Mouse (Mus musculus): Measurements from ENCODE around the gene Gm49416. TPM values are rescaled to one million over a fixed set of nuclear protein-coding genes. Genes with fewer than 3 reads are reported as not detected.
A peak's percentile ranks its signal among the peaks of the same experiment; 100 is the strongest.

Gene Gm49416
- polyA plus RNA-seq, 1 experiment from 2014 or later: not detected

GRCm38 (mm10) chr19:8848356-8848755 is 40.4 kb upstream of the Gm49416 start:
- H3K4me1 ChIP-seq (ENCODE audit: control insufficient read depth in 2 of 2, insufficient read depth in 2 of 2, low read length in 2 of 2): peaks cover 9 to 10% of the 10 kb centered on the region in 2 experiments
- H3K36me3 ChIP-seq (ENCODE audit: control insufficient read depth, insufficient read depth, low read length): peaks cover 39% of the 10 kb centered on the region
- H3K9me3 ChIP-seq (ENCODE audit: control insufficient read depth, low read length): no peaks in the 10 kb centered on the region
- no peak overlapping the region for H3K4me2 ChIP-seq (ENCODE audit: low read length)
- no peak overlapping the region for H3K9ac ChIP-seq (ENCODE audit: low read length)
- WGBS: 81% methylated on average over 5 of the region's 5 CpGs
- no peaks in the 10 kb centered on the region for H3K27me3 ChIP-seq (ENCODE audit: control insufficient read depth, insufficient read depth, low read length)
- no peak overlapping the region for H3K4me3 ChIP-seq (ENCODE audit: control insufficient read depth in 1 of 2, insufficient read depth in 1 of 2, low read depth in 1 of 2, low read length in 2 of 2)
- no peak overlapping the region for H3K27ac ChIP-seq (replicated peaks in 1 of 2; ENCODE audit: control insufficient read depth in 1 of 2, insufficient read depth in 1 of 2, low read depth in 2 of 2, low read length in 2 of 2)
- no peak for ATAC-seq (ENCODE audit: insufficient number of reproducible peaks, insufficient read depth, low FRiP score, low read depth)

DNA sequence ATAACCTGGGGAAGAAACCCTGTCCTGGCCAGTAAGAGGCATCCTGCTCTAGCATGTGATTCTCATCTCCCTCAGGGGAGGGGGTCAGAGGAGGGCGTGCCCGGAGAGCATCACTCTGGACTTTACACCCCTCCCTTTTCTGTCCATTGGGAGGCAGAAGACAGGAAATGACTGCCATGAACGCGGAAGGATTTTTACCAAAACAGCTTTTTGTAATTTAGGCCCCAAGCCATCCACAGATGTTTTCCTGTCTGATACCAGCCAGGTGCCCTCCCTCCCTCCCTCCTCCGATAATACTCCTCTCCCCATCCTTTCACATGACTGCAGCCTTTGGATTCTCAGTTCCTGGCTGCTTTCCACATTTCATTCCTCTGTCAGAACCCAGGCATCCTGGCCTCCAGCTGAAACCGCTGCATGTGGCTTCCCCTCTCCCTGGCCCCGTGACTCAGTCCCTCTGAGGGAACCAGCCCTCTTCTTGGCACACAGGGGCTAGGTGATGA is 38.3 kb upstream of the Gm49416 start, which contains the start of gene Lrrn4cl:
Gene Lrrn4cl (plus strand): TSS at position 367 of the 500 bp plus-strand sequence.
- peaks cover 9 to 10% of the 10 kb centered on the region in 2 experiments for H3K4me1 ChIP-seq (ENCODE audit: control insufficient read depth in 2 of 2, insufficient read depth in 2 of 2, low read length in 2 of 2)
- peaks cover 33% of the 10 kb centered on the region for H3K36me3 ChIP-seq (ENCODE audit: control insufficient read depth, insufficient read depth, low read length)
- H3K9me3 ChIP-seq (ENCODE audit: control insufficient read depth, low read length): no peaks in the 10 kb centered on the region
- no peaks in the 10 kb centered on the region for H3K27me3 ChIP-seq (ENCODE audit: control insufficient read depth, insufficient read depth, low read length)
- WGBS: 18% methylated on average over 7 of the region's 7 CpGs
- H3K4me3 ChIP-seq (ENCODE audit: control insufficient read depth in 1 of 2, insufficient read depth in 1 of 2, low read depth in 1 of 2, low read length in 2 of 2): no peak within 1 kb of the TSS
- H3K27ac ChIP-seq (replicated peaks in 1 of 2; ENCODE audit: control insufficient read depth in 1 of 2, insufficient read depth in 1 of 2, low read depth in 2 of 2, low read length in 2 of 2): peak within 1 kb of the TSS; percentile 8 to 58; a peak in 2 of 4 replicates
- peak; percentile 57; the same call in 1 of the 2 replicates for ATAC-seq (ENCODE audit: insufficient number of reproducible peaks, insufficient read depth, low FRiP score, low read depth)
- peak within 1 kb of the TSS; percentile 58 for H3K9ac ChIP-seq (ENCODE audit: low read length)
- H3K4me2 ChIP-seq (ENCODE audit: low read length): peak within 1 kb of the TSS; percentile 30

- H3K36me3 ChIP-seq (ENCODE audit: control insufficient read depth, insufficient read depth, low read length): peaks cover 21% of the 10 kb centered on the region
- no peak overlapping the region for H3K4me2 ChIP-seq (ENCODE audit: low read length)
- H3K9ac ChIP-seq (ENCODE audit: low read length): no peak overlapping the region
- no peak overlapping the region for H3K27ac ChIP-seq (replicated peaks in 1 of 2; ENCODE audit: control insufficient read depth in 1 of 2, insufficient read depth in 1 of 2, low read depth in 2 of 2, low read length in 2 of 2)
- H3K9me3 ChIP-seq (ENCODE audit: control insufficient read depth, low read length): no peaks in the 10 kb centered on the region
- H3K27me3 ChIP-seq (ENCODE audit: control insufficient read depth, insufficient read depth, low read length): no peaks in the 10 kb centered on the region
- no peak overlapping the region for H3K4me3 ChIP-seq (ENCODE audit: control insufficient read depth in 1 of 2, insufficient read depth in 1 of 2, low read depth in 1 of 2, low read length in 2 of 2)
- ATAC-seq (ENCODE audit: insufficient number of reproducible peaks, insufficient read depth, low FRiP score, low read depth): no peak
- H3K4me1 ChIP-seq (ENCODE audit: control insufficient read depth in 2 of 2, insufficient read depth in 2 of 2, low read length in 2 of 2): peaks cover 9 to 10% of the 10 kb centered on the region in 2 experiments
- 50% methylated on average over 7 of the region's 7 CpGs for WGBS
Observed at GRCm38 (mm10) chr19:8851639-8852038, 37.1 kb upstream of the Gm49416 start.

GRCm38 (mm10) chr19:8852236-8852928 is 36.3 kb upstream of the Gm49416 start:
- WGBS: 52% methylated on average over 10 of the region's 10 CpGs
- Histone ChIP-seq H3K27ac (replicated peaks in 1 of 2; ENCODE audit: control insufficient read depth in 1 of 2, insufficient read depth in 1 of 2, low read depth in 2 of 2, low read length in 2 of 2) (no peak overlapping the region), H3K27me3 (ENCODE audit: control insufficient read depth, insufficient read depth, low read length) (no peaks in the 10 kb centered on the region)

DNA sequence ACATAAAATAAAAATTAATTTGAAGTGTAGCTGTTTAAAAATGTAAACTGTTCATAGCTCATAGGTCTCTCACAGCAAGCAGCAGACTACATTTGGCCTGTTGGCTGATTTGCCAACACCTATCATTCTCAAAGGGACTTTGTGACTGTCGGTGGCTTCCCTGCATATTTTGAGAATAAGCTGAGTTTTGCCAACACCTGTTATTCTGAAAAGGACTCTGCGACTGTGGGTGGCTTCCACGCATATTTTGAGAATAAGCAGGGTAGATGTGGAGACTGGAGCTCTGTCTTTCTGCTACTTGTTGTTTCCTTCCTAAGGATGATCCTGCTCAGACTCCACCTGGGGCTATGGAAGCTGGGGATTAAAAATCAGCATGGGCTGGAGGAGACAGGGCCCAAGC is 35.6 kb upstream of the Gm49416 start:
- no peak overlapping the region for H3K4me2 ChIP-seq (ENCODE audit: low read length)
- H3K9me3 ChIP-seq (ENCODE audit: control insufficient read depth, low read length): no peaks in the 10 kb centered on the region
- peaks cover 9 to 10% of the 10 kb centered on the region in 2 experiments for H3K4me1 ChIP-seq (ENCODE audit: control insufficient read depth in 2 of 2, insufficient read depth in 2 of 2, low read length in 2 of 2)
- 83% methylated on average over 3 of the region's 3 CpGs for WGBS
- H3K4me3 ChIP-seq (ENCODE audit: control insufficient read depth in 1 of 2, insufficient read depth in 1 of 2, low read depth in 1 of 2, low read length in 2 of 2): no peak overlapping the region
- no peak overlapping the region for H3K9ac ChIP-seq (ENCODE audit: low read length)
- H3K27me3 ChIP-seq (ENCODE audit: control insufficient read depth, insufficient read depth, low read length): no peaks in the 10 kb centered on the region
- H3K27ac ChIP-seq (replicated peaks in 1 of 2; ENCODE audit: control insufficient read depth in 1 of 2, insufficient read depth in 1 of 2, low read depth in 2 of 2, low read length in 2 of 2): no peak overlapping the region
- ATAC-seq (ENCODE audit: insufficient number of reproducible peaks, insufficient read depth, low FRiP score, low read depth): no peak
- H3K36me3 ChIP-seq (ENCODE audit: control insufficient read depth, insufficient read depth, low read length): peaks cover 6% of the 10 kb centered on the region

More at GRCm38 (mm10) chr19:8852236-8852928, 36.3 kb upstream of the Gm49416 start:
- Histone ChIP-seq H3K4me2 (ENCODE audit: low read length) (no peak overlapping the region), H3K9ac (ENCODE audit: low read length) (no peak overlapping the region), H3K4me1 (ENCODE audit: control insufficient read depth in 2 of 2, insufficient read depth in 2 of 2, low read length in 2 of 2) (peaks cover 9 to 10% of the 10 kb centered on the region in 2 experiments), H3K9me3 (ENCODE audit: control insufficient read depth, low read length) (no peaks in the 10 kb centered on the region), H3K4me3 (ENCODE audit: control insufficient read depth in 1 of 2, insufficient read depth in 1 of 2, low read depth in 1 of 2, low read length in 2 of 2) (no peak overlapping the region), H3K36me3 (ENCODE audit: control insufficient read depth, insufficient read depth, low read length) (peaks cover 13% of the 10 kb centered on the region)
- no peak for ATAC-seq (ENCODE audit: insufficient number of reproducible peaks, insufficient read depth, low FRiP score, low read depth)

DNA sequence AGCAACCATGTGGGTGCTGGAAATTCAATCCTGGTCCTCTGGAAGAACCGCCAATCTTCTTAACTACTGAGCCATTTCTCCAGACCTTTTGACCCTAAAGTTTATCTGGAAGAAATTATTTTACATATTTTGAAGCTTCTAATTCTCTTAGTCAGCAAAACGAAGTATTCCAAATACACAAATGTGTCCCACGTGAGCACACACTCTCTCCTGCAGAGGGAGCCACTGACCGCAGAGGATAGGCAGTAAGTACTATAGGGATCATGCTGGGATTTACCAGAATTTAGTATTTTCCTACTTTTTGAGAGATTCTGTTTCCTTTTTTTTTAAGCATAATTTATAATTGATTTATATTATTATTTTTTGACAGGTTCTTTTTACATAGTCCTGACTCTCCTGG is 31.0 kb upstream of the Gm49416 start:
- no peak for ATAC-seq (ENCODE audit: insufficient number of reproducible peaks, insufficient read depth, low FRiP score, low read depth)
- Histone ChIP-seq H3K4me3 (ENCODE audit: control insufficient read depth in 1 of 2, insufficient read depth in 1 of 2, low read depth in 1 of 2, low read length in 2 of 2) (no peak overlapping the region), H3K9me3 (ENCODE audit: control insufficient read depth, low read length) (no peaks in the 10 kb centered on the region), H3K27ac (replicated peaks in 1 of 2; ENCODE audit: control insufficient read depth in 1 of 2, insufficient read depth in 1 of 2, low read depth in 2 of 2, low read length in 2 of 2) (no peak overlapping the region), H3K9ac (ENCODE audit: low read length) (no peak overlapping the region), H3K4me2 (ENCODE audit: low read length) (no peak overlapping the region), H3K27me3 (ENCODE audit: control insufficient read depth, insufficient read depth, low read length) (no peaks in the 10 kb centered on the region), H3K36me3 (ENCODE audit: control insufficient read depth, insufficient read depth, low read length) (no peaks in the 10 kb centered on the region), H3K4me1 (ENCODE audit: control insufficient read depth in 2 of 2, insufficient read depth in 2 of 2, low read length in 2 of 2) (no peaks in the 10 kb centered on the region)
- WGBS: 37% methylated on average over 4 of the region's 4 CpGs

- 13% methylated on average over 1 of the region's 1 CpGs for WGBS
- Histone ChIP-seq H3K9me3 (ENCODE audit: control insufficient read depth, low read length) (no peaks in the 10 kb centered on the region), H3K9ac (ENCODE audit: low read length) (no peak overlapping the region), H3K4me1 (ENCODE audit: control insufficient read depth in 2 of 2, insufficient read depth in 2 of 2, low read length in 2 of 2) (no peaks in the 10 kb centered on the region), H3K4me2 (ENCODE audit: low read length) (no peak overlapping the region), H3K27ac (replicated peaks in 1 of 2; ENCODE audit: control insufficient read depth in 1 of 2, insufficient read depth in 1 of 2, low read depth in 2 of 2, low read length in 2 of 2) (no peak overlapping the region), H3K4me3 (ENCODE audit: control insufficient read depth in 1 of 2, insufficient read depth in 1 of 2, low read depth in 1 of 2, low read length in 2 of 2) (no peak overlapping the region), H3K27me3 (ENCODE audit: control insufficient read depth, insufficient read depth, low read length) (no peaks in the 10 kb centered on the region), H3K36me3 (ENCODE audit: control insufficient read depth, insufficient read depth, low read length) (no peaks in the 10 kb centered on the region)
- ATAC-seq (ENCODE audit: insufficient number of reproducible peaks, insufficient read depth, low FRiP score, low read depth): no peak; the same call in 1 of the 2 replicates
Observed at GRCm38 (mm10) chr19:8859018-8859417, 29.7 kb upstream of the Gm49416 start.

Measured in heart, embryonic 14.5 days (tissue).